Mouse (Mus musculus) MEL (cell line): ENCODE data around the gene Chst4. TPM values are rescaled to one million over a fixed set of nuclear protein-coding genes. Genes with fewer than 3 reads are reported as not detected.

Experiments
- DNase-seq: peaks from one replicate; pipeline ENCODE4 v3.0.0; 2011; ENCODE audit warnings: low read depth, low spot score
- H3K27ac ChIP-seq: 2 replicates; pipeline ENCODE4 v1.5.1; 2012; ENCODE audit warnings: low read depth, mild to moderate bottlenecking, control low read depth, low read length, moderate library complexity; ENCODE audit not compliant: control insufficient read depth
- H3K27me3 ChIP-seq, 2 experiments: fragments of 150-350 bp in 1 of 2; sonication (generic) in 1 of 2; 2 replicates each; pipeline ENCODE4 v1.6.1; 2012; ENCODE audit warnings: low read length in 2 of 2, mild to moderate bottlenecking in 2 of 2, improper control_type of control experiment in 1 of 2, moderate library complexity in 1 of 2; ENCODE audit not compliant: insufficient read depth in 2 of 2, control insufficient read depth in 1 of 2
- H3K36me3 ChIP-seq, 2 experiments: 2 replicates each; pipeline ENCODE4 v1.6.1; 2012 to 2014; ENCODE audit warnings: low read length in 2 of 2, improper control_type of control experiment in 1 of 2, inconsistent platforms in 1 of 2, mild to moderate bottlenecking in 1 of 2; ENCODE audit not compliant: insufficient read depth in 2 of 2, control insufficient read depth in 1 of 2
- H3K4me1 ChIP-seq, 2 experiments: fragments of 150-350 bp in 1 of 2; sonication (generic) in 1 of 2; 2 replicates each; pipeline ENCODE4 v1.6.1; 2012; ENCODE audit warnings: low read length in 2 of 2, improper control_type of control experiment in 1 of 2, mild to moderate bottlenecking in 1 of 2; ENCODE audit not compliant: insufficient read depth in 2 of 2, control insufficient read depth in 1 of 2
- H3K4me3 ChIP-seq, 2 experiments: fragments of 150-350 bp in 1 of 2; sonication (generic) in 1 of 2; 2 replicates each; pipeline ENCODE4 v1.5.1; 2012; ENCODE audit warnings: low read depth in 2 of 2, low read length in 2 of 2, mild to moderate bottlenecking in 2 of 2, moderate library complexity in 2 of 2, control low read depth in 1 of 2, improper control_type of control experiment in 1 of 2; ENCODE audit not compliant: control insufficient read depth in 1 of 2, insufficient read depth in 1 of 2
- H3K79me2 ChIP-seq: 2 replicates; pipeline ENCODE4 v1.6.1; 2012; ENCODE audit warnings: mild to moderate bottlenecking, low read length, moderate library complexity; ENCODE audit not compliant: control insufficient read depth, poor library complexity, insufficient read depth
- H3K9ac ChIP-seq: 2 replicates; pipeline ENCODE4 v1.6.1; 2012; ENCODE audit warnings: low read depth, mild to moderate bottlenecking, control low read depth, low read length, moderate library complexity; ENCODE audit not compliant: control insufficient read depth, poor library complexity, severe bottlenecking
- H3K9me3 ChIP-seq: fragments of 150-350 bp; sonication (generic); replicated peaks from 2 replicates; pipeline ENCODE4 v1.6.1; 2012; ENCODE audit warnings: mild to moderate bottlenecking, low read length, improper control_type of control experiment, moderate library complexity; ENCODE audit not compliant: insufficient read depth
- BHLHE40 ChIP-seq: IDR thresholded peaks from 2 replicates; pipeline ENCODE4 v1.6.1; 2012; ENCODE audit warnings: low read depth, mild to moderate bottlenecking, inconsistent platforms, low read length, improper control_type of control experiment, borderline replicate concordance
- CTCF ChIP-seq, 3 experiments: IDR thresholded peaks in 2 of 3; conservative IDR thresholded peaks in 1 of 3; 2 replicates each; pipeline ENCODE4 v1.5.1; 2011 to 2012; ENCODE audit warnings: low read length in 3 of 3, low read depth in 2 of 3, mild to moderate bottlenecking in 2 of 3, improper control_type of control experiment in 1 of 3, inconsistent platforms in 1 of 3, mixed read lengths in 1 of 3, moderate library complexity in 1 of 3; ENCODE audit not compliant: control insufficient read depth in 1 of 3, insufficient read depth in 1 of 3, poor library complexity in 1 of 3, severe bottlenecking in 1 of 3
- JUND ChIP-seq: IDR thresholded peaks from 2 replicates; pipeline ENCODE4 v1.6.1; 2011; ENCODE audit warnings: low read depth, mild to moderate bottlenecking, improper control_type of control experiment, low read length
- MAFK ChIP-seq: IDR thresholded peaks from 2 replicates; pipeline ENCODE4 v1.6.1; 2011; ENCODE audit warnings: low read depth, mild to moderate bottlenecking, low read length, improper control_type of control experiment, borderline replicate concordance
- MAX ChIP-seq: IDR thresholded peaks from 2 replicates; pipeline ENCODE4 v1.6.1; 2011; ENCODE audit warnings: low read length, improper control_type of control experiment
- MXI1 ChIP-seq: IDR thresholded peaks from 2 replicates; pipeline ENCODE4 v1.6.1; 2011; ENCODE audit warnings: mild to moderate bottlenecking, low read depth, low read length, improper control_type of control experiment
- MYB ChIP-seq: IDR thresholded peaks from 2 replicates; pipeline ENCODE4 v1.6.1; 2011; ENCODE audit warnings: mild to moderate bottlenecking, low read depth, low read length, improper control_type of control experiment
- MYC ChIP-seq: IDR thresholded peaks from 2 replicates; pipeline ENCODE4 v1.6.1; 2011; ENCODE audit warnings: low read depth, mild to moderate bottlenecking, low read length, improper control_type of control experiment, moderate library complexity
- NELFE ChIP-seq: IDR thresholded peaks from 2 replicates; pipeline ENCODE4 v1.6.1; 2011; ENCODE audit warnings: low read depth, low read length, improper control_type of control experiment
- NRF1 ChIP-seq: IDR thresholded peaks from 2 replicates; pipeline ENCODE4 v1.6.1; 2014; ENCODE audit warnings: low read depth, mild to moderate bottlenecking, inconsistent platforms, low read length, improper control_type of control experiment, moderate library complexity; ENCODE audit not compliant: poor library complexity, insufficient read depth, severe bottlenecking
- RAD21 ChIP-seq: IDR thresholded peaks from 2 replicates; pipeline ENCODE4 v1.6.1; 2011; ENCODE audit warnings: mild to moderate bottlenecking, low read depth, low read length, improper control_type of control experiment
- SIN3A ChIP-seq: IDR thresholded peaks from 2 replicates; pipeline ENCODE4 v1.6.1; 2012; ENCODE audit warnings: low read length, improper control_type of control experiment, inconsistent platforms
- SMC3 ChIP-seq: IDR thresholded peaks from 2 replicates; pipeline ENCODE4 v1.6.1; 2011; ENCODE audit warnings: low read depth, low read length, improper control_type of control experiment
- TAL1 ChIP-seq: IDR thresholded peaks from 2 replicates; pipeline ENCODE4 v1.6.1; 2012; ENCODE audit warnings: mild to moderate bottlenecking, inconsistent platforms, low read length, moderate library complexity, mixed read lengths
- USF1 ChIP-seq: IDR thresholded peaks from 2 replicates; pipeline ENCODE4 v1.6.1; 2014; ENCODE audit warnings: low read depth, mild to moderate bottlenecking, inconsistent platforms, low read length, improper control_type of control experiment, moderate library complexity
- USF2 ChIP-seq, 2 experiments: IDR thresholded peaks; 2 replicates each; pipeline ENCODE4 v1.6.1; 2011 to 2012; ENCODE audit warnings: improper control_type of control experiment in 2 of 2, low read length in 2 of 2, borderline replicate concordance in 1 of 2, inconsistent platforms in 1 of 2, low read depth in 1 of 2, mild to moderate bottlenecking in 1 of 2; ENCODE audit not compliant: insufficient read depth in 1 of 2
- polyA plus RNA-seq, 2 experiments: library from polyadenylated mRNA; stranded (reverse) in 1 of 2; unstranded in 1 of 2; fragments of >175 nt in 1 of 2; fragments of >200 nt in 1 of 2; gene quantifications; 2 replicates each; pipeline versions ENCODE4 v1.2.1 to v1.2.4; 2012; ENCODE audit warnings: low replicate concordance in 2 of 2, low read depth in 1 of 2; ENCODE audit not compliant: insufficient read length in 2 of 2, insufficient read depth in 1 of 2, missing spikeins in 1 of 2
- total RNA-seq: library from RNA; depleted of rRNA; stranded (reverse); fragments of 300-350 nt; gene quantifications from 2 replicates; pipeline ENCODE4 v1.2.3, GENCODE M21; 2012

The Chst4 gene
- total and polyA plus RNA-seq, 3 experiments: not detected

DNA sequence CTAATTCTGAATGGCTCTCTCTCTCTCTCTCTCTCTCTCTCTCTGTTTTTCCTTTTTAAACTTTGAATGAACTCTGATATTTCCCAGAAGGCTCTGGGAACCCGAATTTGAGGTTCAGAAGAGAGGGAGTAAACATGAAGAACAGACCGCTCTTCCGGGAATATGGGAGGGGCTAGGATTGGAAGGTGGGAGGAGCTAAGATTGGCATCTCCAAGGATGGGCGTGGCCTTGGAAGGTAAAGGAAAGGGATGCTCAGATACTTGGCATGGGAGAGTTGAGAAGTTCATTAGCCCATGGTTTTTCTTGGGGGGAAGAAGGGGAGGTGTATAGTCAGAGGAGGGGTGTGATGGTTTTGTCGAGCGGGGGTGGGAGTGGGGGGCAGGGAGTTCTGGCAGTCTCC lies 17.5 kb downstream of the Chst4 start:
- DNase-seq: no peak
- H3K4me1 ChIP-seq: no peaks in the 10 kb centered on the region

DNA sequence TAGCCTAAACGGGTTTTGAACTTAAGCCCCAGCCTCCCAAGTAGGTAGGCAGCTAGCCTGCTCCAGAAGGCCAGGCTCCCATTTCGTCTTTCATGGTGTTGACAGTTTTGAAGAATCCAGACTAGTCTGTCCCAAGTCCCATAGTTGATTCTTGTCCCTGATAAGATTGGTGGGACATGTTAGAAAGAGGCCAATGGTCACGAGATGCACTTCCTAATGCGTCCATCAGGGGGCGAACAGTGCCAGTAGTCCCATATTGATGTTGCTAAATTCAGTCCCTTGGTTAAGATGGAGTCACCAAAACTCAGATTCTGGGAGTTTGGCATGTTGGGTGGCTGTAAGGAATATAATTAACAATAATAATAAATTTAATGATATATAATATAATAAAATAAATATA lies 28.7 kb downstream of the Chst4 start:
- Histone ChIP-seq H3K4me1 (peaks cover 0 to 5% of the 10 kb centered on the region in 2 experiments; a peak in 1 of 4 replicates), H3K9ac (no peak overlapping the region), H3K36me3 (no peaks in the 10 kb centered on the region), H3K79me2 (no peaks in the 10 kb centered on the region), H3K27me3 (no peaks in the 10 kb centered on the region; a peak in 1 of 4 replicates), H3K4me3 (no peak overlapping the region), H3K9me3 (no peaks in the 10 kb centered on the region), H3K27ac (no peak overlapping the region)
- DNase-seq: peak; percentile 57
- TF ChIP-seq USF1 (0 out of 2 replicates have a peak, but pooled peaks have one; percentile 19), MYB (no peak), CTCF (IDR thresholded peaks at IDR 0.05 in 2 of 3, conservative IDR thresholded peaks at IDR 0.05 in 1 of 3; ENCODE audit: control insufficient read depth in 1 of 3, insufficient read depth in 1 of 3, low read depth in 2 of 3, low read length in 3 of 3, poor library complexity in 1 of 3, severe bottlenecking in 1 of 3) (peak; percentile 65 to 83 (median 70)), BHLHE40 (no peak), SMC3 (peak; percentile 54), MAX (no peak), MXI1 (no peak), MAFK (no peak), MYC (no peak), NELFE (no peak), RAD21 (peak; percentile 54), USF2 (IDR thresholded peaks at IDR 0.05; ENCODE audit: borderline replicate concordance in 1 of 2, insufficient read depth in 1 of 2, low read depth in 1 of 2, low read length in 2 of 2) (no peak), TAL1 (no peak)

More for the DNA sequence above, 17.5 kb downstream of the Chst4 start:
- Histone ChIP-seq H3K4me3 (no peak overlapping the region), H3K27ac (no peak overlapping the region), H3K79me2 (no peaks in the 10 kb centered on the region), H3K9ac (no peak overlapping the region), H3K27me3 (peaks cover 0 to 2% of the 10 kb centered on the region in 2 experiments; a peak in 1 of 4 replicates), H3K36me3 (no peaks in the 10 kb centered on the region), H3K9me3 (no peaks in the 10 kb centered on the region)
- TF ChIP-seq NRF1 (no peak), CTCF (IDR thresholded peaks at IDR 0.05 in 2 of 3, conservative IDR thresholded peaks at IDR 0.05 in 1 of 3; ENCODE audit: control insufficient read depth in 1 of 3, insufficient read depth in 1 of 3, low read depth in 2 of 3, low read length in 3 of 3, poor library complexity in 1 of 3, severe bottlenecking in 1 of 3) (no peak), SIN3A (no peak), TAL1 (no peak), MYC (no peak), JUND (no peak)
